Mouse (Mus musculus): ENCODE data around the gene Rere. TPM values are rescaled to one million over a fixed set of nuclear protein-coding genes. Genes with fewer than 3 reads are reported as not detected.

Gene Rere
- polyA plus RNA-seq, 1 experiment from 2014 or later: 16.0 TPM

GRCm38 (mm10) chr4:150624933-150625332 lies 343.5 kb downstream of the Rere start:
- Histone ChIP-seq H3K27ac (ENCODE audit: low read length) (no peak overlapping the region), H3K4me3 (ENCODE audit: low read depth, low read length) (no peak overlapping the region), H3K36me3 (ENCODE audit: insufficient read depth, low read length) (no peaks in the 10 kb centered on the region), H3K27me3 (replicated peaks; ENCODE audit: insufficient read depth, low read length) (no peaks in the 10 kb centered on the region), H3K4me2 (replicated peaks; ENCODE audit: low read depth, low read length) (no peak overlapping the region), H3K9ac (replicated peaks; ENCODE audit: low read depth) (no peak overlapping the region), H3K9me3 (ENCODE audit: low read length) (no peaks in the 10 kb centered on the region), H3K4me1 (ENCODE audit: insufficient read depth, low read depth, low read length) (peaks cover 4% of the 10 kb centered on the region; the same call in 1 of the 2 replicates)
- TF ChIP-seq EP300 (IDR thresholded peaks at IDR 0.05): no peak
- no peak for TF ChIP-seq CTCF (IDR thresholded peaks at IDR 0.05)
- ATAC-seq (no peak), DNase-seq (ENCODE audit: low spot score) (no peak)
- WGBS: 67% methylated on average over 4 of the region's 4 CpGs

DNA sequence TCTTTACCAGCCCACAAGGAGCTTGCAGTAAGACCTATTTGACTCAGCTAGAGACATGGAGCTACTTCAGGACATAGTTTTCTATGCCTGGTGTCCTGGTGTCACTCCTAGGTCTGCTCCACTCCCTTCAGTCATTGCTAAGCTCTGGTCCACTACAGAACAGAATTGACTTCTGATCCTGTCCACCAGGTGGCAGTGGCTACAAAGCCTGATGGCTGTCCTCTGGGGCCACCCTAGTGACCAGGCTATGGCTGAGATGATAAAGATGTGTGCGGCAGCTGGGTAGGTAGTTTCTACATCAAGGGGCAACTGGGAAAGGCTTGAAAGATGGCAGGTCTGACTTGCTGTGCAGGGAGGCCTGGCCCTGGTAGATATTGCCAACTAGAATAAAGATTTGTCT lies 344.0 kb downstream of the Rere start:
- DNase-seq (ENCODE audit: low spot score) (peak; percentile 79), ATAC-seq (peak; percentile 71)
- Histone ChIP-seq H3K27ac (ENCODE audit: low read length) (no peak overlapping the region), H3K4me3 (ENCODE audit: low read depth, low read length) (no peak overlapping the region), H3K9me3 (ENCODE audit: low read length) (no peaks in the 10 kb centered on the region), H3K27me3 (replicated peaks; ENCODE audit: insufficient read depth, low read length) (no peaks in the 10 kb centered on the region), H3K9ac (replicated peaks; ENCODE audit: low read depth) (no peak overlapping the region), H3K36me3 (ENCODE audit: insufficient read depth, low read length) (no peaks in the 10 kb centered on the region), H3K4me1 (ENCODE audit: insufficient read depth, low read depth, low read length) (peaks cover 4% of the 10 kb centered on the region; the same call in 1 of the 2 replicates), H3K4me2 (replicated peaks; ENCODE audit: low read depth, low read length) (no peak overlapping the region)
- TF ChIP-seq EP300 (IDR thresholded peaks at IDR 0.05) (no peak), CTCF (IDR thresholded peaks at IDR 0.05) (peak; percentile 92)
- WGBS: 22% methylated on average over 1 of the region's 1 CpGs

DNA sequence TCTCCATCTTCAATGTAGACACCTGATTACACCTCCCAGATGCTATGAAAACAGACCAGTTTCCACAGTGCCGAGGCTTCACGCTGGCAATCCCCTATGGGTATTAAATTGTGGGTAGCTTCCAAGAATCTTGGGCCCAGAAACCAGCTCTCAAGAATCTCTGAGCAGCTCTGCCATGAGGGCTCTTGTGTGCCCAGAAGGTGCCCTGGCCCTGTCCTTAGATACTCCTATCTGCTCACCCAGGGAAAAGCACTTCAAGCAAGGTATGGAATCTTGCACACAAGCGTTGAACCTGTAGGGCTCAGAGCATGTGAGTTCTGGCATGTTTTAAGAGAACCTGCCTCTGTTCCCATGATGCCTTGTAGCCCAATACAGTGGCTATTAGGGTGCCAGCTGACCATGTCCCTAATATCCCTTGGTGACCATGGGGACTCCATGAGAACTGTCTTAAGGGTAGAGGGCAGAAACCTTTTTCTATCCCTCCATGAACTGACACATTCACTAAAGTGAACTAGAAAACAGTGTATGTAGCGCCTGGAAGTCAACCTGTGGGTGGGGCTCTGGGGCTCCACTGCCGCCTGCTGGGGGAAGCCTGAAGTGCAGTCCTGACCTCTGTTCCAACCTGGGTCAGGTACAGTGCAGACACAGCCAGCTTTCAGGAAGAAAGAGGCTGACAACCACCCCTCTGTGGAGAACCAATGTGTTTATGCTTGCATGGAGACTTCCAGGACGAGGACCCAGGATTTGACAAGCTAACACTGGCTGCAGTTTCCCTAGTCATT lies 344.7 kb downstream of the Rere start:
- TF ChIP-seq EP300 (IDR thresholded peaks at IDR 0.05) (no peak), CTCF (IDR thresholded peaks at IDR 0.05) (peak; percentile 87)
- H3K27me3 ChIP-seq (replicated peaks; ENCODE audit: insufficient read depth, low read length): no peaks in the 10 kb centered on the region
- H3K4me3 ChIP-seq (ENCODE audit: low read depth, low read length): no peak overlapping the region
- peaks cover 4% of the 10 kb centered on the region; the same call in 1 of the 2 replicates for H3K4me1 ChIP-seq (ENCODE audit: insufficient read depth, low read depth, low read length)
- H3K9ac ChIP-seq (replicated peaks; ENCODE audit: low read depth): no peak overlapping the region
- no peaks in the 10 kb centered on the region for H3K36me3 ChIP-seq (ENCODE audit: insufficient read depth, low read length)
- ATAC-seq (peak; percentile 44), DNase-seq (ENCODE audit: low spot score) (peak; percentile 70)
- H3K27ac ChIP-seq (ENCODE audit: low read length): no peak overlapping the region
- H3K4me2 ChIP-seq (replicated peaks; ENCODE audit: low read depth, low read length): no peak overlapping the region
- 35% methylated on average over 6 of the region's 6 CpGs for WGBS
- H3K9me3 ChIP-seq (ENCODE audit: low read length): no peaks in the 10 kb centered on the region

DNA sequence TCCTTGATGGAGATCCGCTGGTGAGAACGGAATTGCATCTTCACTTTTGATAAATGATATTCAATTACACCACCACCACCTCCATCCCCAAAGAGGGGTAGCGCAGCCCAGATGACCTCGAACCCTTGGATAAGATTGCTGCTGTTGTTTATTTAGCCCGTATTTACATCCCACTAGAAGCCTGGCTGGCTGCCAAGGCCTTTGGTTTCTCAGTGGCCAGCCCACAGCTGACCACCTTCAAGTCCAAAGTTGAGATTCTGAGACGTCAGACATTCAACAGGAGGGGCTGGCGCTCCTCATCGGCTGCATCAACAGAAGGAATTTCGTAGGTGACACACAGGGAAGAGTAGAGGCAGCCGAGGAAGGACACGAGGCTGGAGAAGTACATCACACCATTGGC lies 347.8 kb downstream of the Rere start:
- TF ChIP-seq EP300 (IDR thresholded peaks at IDR 0.05): no peak
- no peak for ATAC-seq
- 42% methylated on average over 11 of the region's 11 CpGs for WGBS
- H3K27ac ChIP-seq (ENCODE audit: low read length): no peak overlapping the region
- peaks cover 4% of the 10 kb centered on the region; the same call in 1 of the 2 replicates for H3K4me1 ChIP-seq (ENCODE audit: insufficient read depth, low read depth, low read length)
- no peaks in the 10 kb centered on the region for H3K27me3 ChIP-seq (replicated peaks; ENCODE audit: insufficient read depth, low read length)
- no peaks in the 10 kb centered on the region for H3K9me3 ChIP-seq (ENCODE audit: low read length)
- no peak overlapping the region for H3K4me2 ChIP-seq (replicated peaks; ENCODE audit: low read depth, low read length)
- no peak overlapping the region for H3K9ac ChIP-seq (replicated peaks; ENCODE audit: low read depth)
- no peak overlapping the region for H3K4me3 ChIP-seq (ENCODE audit: low read depth, low read length)
- DNase-seq (ENCODE audit: low spot score): no peak
- no peaks in the 10 kb centered on the region for H3K36me3 ChIP-seq (ENCODE audit: insufficient read depth, low read length)

DNA sequence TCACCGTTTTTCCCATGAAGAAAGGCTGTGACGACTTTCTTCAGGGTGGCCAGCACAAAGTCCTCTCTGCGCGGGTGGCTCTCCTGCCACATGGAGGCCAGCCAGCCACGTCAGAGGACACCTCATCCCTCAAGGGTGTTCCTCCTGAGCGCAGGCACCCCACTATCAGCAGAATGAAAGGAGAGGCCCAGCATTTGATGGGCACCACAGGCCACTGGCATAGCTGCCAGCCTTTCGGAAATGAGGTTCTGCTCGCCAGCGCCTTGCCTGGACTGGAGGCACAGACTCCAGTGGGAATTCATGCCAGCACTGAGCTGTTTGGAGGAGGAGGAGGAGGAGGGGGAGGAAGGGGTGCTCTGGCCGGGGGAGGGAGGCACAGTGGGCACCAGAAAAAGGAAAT lies 354.1 kb downstream of the Rere start:
- TF ChIP-seq CTCF (IDR thresholded peaks at IDR 0.05) (no peak), EP300 (IDR thresholded peaks at IDR 0.05) (no peak)
- no peaks in the 10 kb centered on the region for H3K4me1 ChIP-seq (ENCODE audit: insufficient read depth, low read depth, low read length)
- H3K4me2 ChIP-seq (replicated peaks; ENCODE audit: low read depth, low read length): no peak overlapping the region
- H3K36me3 ChIP-seq (ENCODE audit: insufficient read depth, low read length): no peaks in the 10 kb centered on the region
- H3K4me3 ChIP-seq (ENCODE audit: low read depth, low read length): no peak overlapping the region
- no peak for ATAC-seq
- no peak for DNase-seq (ENCODE audit: low spot score)
- no peaks in the 10 kb centered on the region for H3K27me3 ChIP-seq (replicated peaks; ENCODE audit: insufficient read depth, low read length)
- no peak overlapping the region for H3K9ac ChIP-seq (replicated peaks; ENCODE audit: low read depth)
- 74% methylated on average over 10 of the region's 10 CpGs for WGBS
- H3K9me3 ChIP-seq (ENCODE audit: low read length): no peaks in the 10 kb centered on the region
- no peak overlapping the region for H3K27ac ChIP-seq (ENCODE audit: low read length)

DNA sequence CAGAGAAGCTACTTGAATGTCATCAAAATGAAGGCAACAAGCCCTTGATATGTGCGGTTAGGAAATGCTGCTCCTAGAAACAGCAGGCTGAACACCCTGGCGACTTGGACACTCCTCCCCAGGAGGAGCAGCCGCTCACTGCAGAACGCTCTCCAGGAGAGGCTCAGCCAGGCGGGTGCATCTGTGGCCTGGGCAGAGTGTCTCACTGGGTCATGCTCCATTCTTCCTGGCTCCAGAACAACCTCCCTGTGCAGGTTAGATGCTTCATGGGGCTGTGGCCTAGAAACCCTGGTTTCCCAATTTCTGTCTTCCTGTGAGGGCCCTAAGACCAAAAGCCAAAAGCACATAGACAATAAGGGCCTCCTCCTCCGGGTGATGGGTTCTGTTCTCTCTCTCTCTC lies 355.2 kb downstream of the Rere start:
- no peak for DNase-seq (ENCODE audit: low spot score)
- Histone ChIP-seq H3K27me3 (replicated peaks; ENCODE audit: insufficient read depth, low read length) (no peaks in the 10 kb centered on the region), H3K4me1 (ENCODE audit: insufficient read depth, low read depth, low read length) (no peaks in the 10 kb centered on the region), H3K9ac (replicated peaks; ENCODE audit: low read depth) (no peak overlapping the region), H3K4me2 (replicated peaks; ENCODE audit: low read depth, low read length) (no peak overlapping the region), H3K36me3 (ENCODE audit: insufficient read depth, low read length) (no peaks in the 10 kb centered on the region), H3K27ac (ENCODE audit: low read length) (no peak overlapping the region), H3K9me3 (ENCODE audit: low read length) (no peaks in the 10 kb centered on the region), H3K4me3 (ENCODE audit: low read depth, low read length) (no peak overlapping the region)
- TF ChIP-seq CTCF (IDR thresholded peaks at IDR 0.05) (no peak), EP300 (IDR thresholded peaks at IDR 0.05) (no peak)
- no peak for ATAC-seq
- WGBS: 73% methylated on average over 6 of the region's 6 CpGs

All from lung, postnatal 0 days (tissue).